21 mouse cellular contexts compared by ENCODE assay signal in the genomic region with DNA sequence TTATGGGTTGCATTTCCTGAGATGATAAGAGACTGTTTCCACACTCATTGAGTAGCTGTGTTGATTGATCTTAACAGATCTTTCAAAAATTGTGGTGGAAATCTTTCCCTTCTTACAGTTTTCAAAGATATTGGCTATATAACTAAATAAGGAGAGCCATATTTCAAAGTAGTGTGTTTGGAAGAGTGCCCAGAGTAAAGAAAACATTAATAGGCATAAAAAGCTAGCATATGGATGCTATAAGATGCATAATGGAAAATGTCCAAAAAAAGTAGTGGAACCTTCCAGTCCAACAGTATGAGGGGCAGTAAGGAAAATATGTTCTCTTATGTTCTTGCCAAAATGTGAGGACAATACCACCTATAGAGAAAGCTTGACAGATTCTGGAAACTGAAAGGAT.
DNase-seq lines count a peak whose midpoint lies in the region; ATAC-seq and TF ChIP-seq lines count a peak whose summit lies in the region.
"Had no signal": no experiment of that assay in that cellular context is flagged by ENCODE, and none has a peak within 500 bp of the region (broad histone marks: within the 10 kb centered on the region; RNA-seq: fewer than 3 reads in every experiment).

No protein-coding gene starts in this region.

- DNase-seq in embryonic facial prominence, embryonic 14.5 days (ENCODE audit: low spot score): peak; percentile 58
- no peak for DNase-seq in embryonic facial prominence, embryonic 10.5 days (ENCODE audit: low spot score)
- DNase-seq in limb, embryonic 10.5 days (ENCODE audit: low spot score): no peak
- peak; percentile 7 for DNase-seq in brain, adult 2 months (ENCODE audit: low read depth, low spot score)
- peak; percentile 74 for DNase-seq in limb, embryonic 14.5 days (ENCODE audit: low spot score)
- DNase-seq in adrenal gland, postnatal 14 days: no peak
- DNase-seq: adrenal gland, adult 8-10 months; B cell, adult 2 months; cerebellum, adult 18-20 months; cerebellum, postnatal 10 days; gastrocnemius, postnatal 10 days; heart, adult 18-20 months; heart, postnatal 10 days; heart, postnatal 4 days; kidney, adult 11 months had no signal

- H3K27ac ChIP-seq in embryonic facial prominence, embryonic 14.5 days (replicated peaks; ENCODE audit: low read depth, low read length): no peak overlapping the region
- H3K27ac ChIP-seq in embryonic facial prominence, embryonic 10.5 days (replicated peaks): no peak overlapping the region
- H3K27ac ChIP-seq in limb, embryonic 13.5 days: no peak overlapping the region
- no peak overlapping the region for H3K27ac ChIP-seq in limb, embryonic 10.5 days
- H3K27ac ChIP-seq in limb, embryonic 14.5 days (replicated peaks; ENCODE audit: low read depth, low read length): no peak overlapping the region; the same call in 1 of the 2 replicates
- H3K27ac ChIP-seq: heart, embryonic 10.5 days; hindbrain, embryonic 12.5 days had no signal

- no peaks in the 10 kb centered on the region for H3K9me3 ChIP-seq in embryonic facial prominence, embryonic 14.5 days (ENCODE audit: control insufficient read depth, low read length)
- 0 out of 2 replicates have a peak, but pooled peaks cover 6% of the 10 kb centered on the region for H3K9me3 ChIP-seq in embryonic facial prominence, embryonic 10.5 days
- no peaks in the 10 kb centered on the region for H3K9me3 ChIP-seq in limb, embryonic 13.5 days
- no peaks in the 10 kb centered on the region for H3K9me3 ChIP-seq in limb, embryonic 10.5 days (replicated peaks)
- H3K9me3 ChIP-seq in limb, embryonic 14.5 days (ENCODE audit: control insufficient read depth, low read length): no peaks in the 10 kb centered on the region
- H3K9me3 ChIP-seq: G1E; heart, embryonic 10.5 days; hindbrain, embryonic 12.5 days had no signal

- no peaks in the 10 kb centered on the region for H3K27me3 ChIP-seq in embryonic facial prominence, embryonic 14.5 days (replicated peaks; ENCODE audit: control insufficient read depth, insufficient read depth, low read length)
- H3K27me3 ChIP-seq in embryonic facial prominence, embryonic 10.5 days (replicated peaks; ENCODE audit: low read depth, poor library complexity, severe bottlenecking): no peaks in the 10 kb centered on the region
- no peaks in the 10 kb centered on the region for H3K27me3 ChIP-seq in limb, embryonic 13.5 days
- H3K27me3 ChIP-seq in limb, embryonic 10.5 days (ENCODE audit: low read depth, poor library complexity, severe bottlenecking): no peaks in the 10 kb centered on the region
- no peaks in the 10 kb centered on the region for H3K27me3 ChIP-seq in limb, embryonic 14.5 days (ENCODE audit: control insufficient read depth, insufficient read depth, low read length)
- H3K27me3 ChIP-seq: hindbrain, embryonic 12.5 days had no signal

- H3K4me3 ChIP-seq in embryonic facial prominence, embryonic 14.5 days (ENCODE audit: low read depth, low read length): no peak overlapping the region
- H3K4me3 ChIP-seq in embryonic facial prominence, embryonic 10.5 days: no peak overlapping the region
- H3K4me3 ChIP-seq in limb, embryonic 13.5 days: no peak overlapping the region
- H3K4me3 ChIP-seq in limb, embryonic 10.5 days: no peak overlapping the region
- H3K4me3 ChIP-seq in limb, embryonic 14.5 days (replicated peaks; ENCODE audit: low read length): no peak overlapping the region
- H3K4me3 ChIP-seq: heart, embryonic 10.5 days; hindbrain, embryonic 12.5 days had no signal

- no peak for ATAC-seq in embryonic facial prominence, embryonic 14.5 days (ENCODE audit: low read depth)
- peak; percentile 61; the same call in 1 of the 2 replicates for ATAC-seq in limb, embryonic 13.5 days (ENCODE audit: low FRiP score, low read depth)
- no peak for ATAC-seq in limb, embryonic 14.5 days (ENCODE audit: low FRiP score, low read depth)
- ATAC-seq: CD4-positive, CD25-positive, alpha-beta regulatory T cell, adult 4 months; hindbrain, embryonic 16.5 days had no signal

- H3K4me2 ChIP-seq in embryonic facial prominence, embryonic 14.5 days (ENCODE audit: low read depth, low read length): no peak overlapping the region
- H3K4me2 ChIP-seq in limb, embryonic 13.5 days (replicated peaks): no peak overlapping the region
- H3K4me2 ChIP-seq in limb, embryonic 14.5 days (replicated peaks; ENCODE audit: low read depth, low read length, severe bottlenecking): no peak overlapping the region
- H3K4me2 ChIP-seq: hindbrain, embryonic 12.5 days had no signal

- no peak for TF ChIP-seq POLR2A in limb, embryonic 14.5 days (IDR thresholded peaks at IDR 0.05; ENCODE audit: borderline replicate concordance, extremely low read depth, insufficient read depth, insufficient read length)

- H3K9ac ChIP-seq in embryonic facial prominence, embryonic 14.5 days (ENCODE audit: low read depth, low read length): no peak overlapping the region
- no peak overlapping the region for H3K9ac ChIP-seq in limb, embryonic 13.5 days
- H3K9ac ChIP-seq in limb, embryonic 14.5 days (ENCODE audit: low read depth, low read length, severe bottlenecking): no peak overlapping the region
- H3K9ac ChIP-seq: hindbrain, embryonic 12.5 days had no signal

- H3K4me1 ChIP-seq in embryonic facial prominence, embryonic 14.5 days (ENCODE audit: control insufficient read depth, insufficient read depth, low read length): peaks cover 4% of the 10 kb centered on the region; the same call in 1 of the 2 replicates
- no peaks in the 10 kb centered on the region for H3K4me1 ChIP-seq in embryonic facial prominence, embryonic 10.5 days
- H3K4me1 ChIP-seq in limb, embryonic 13.5 days: 0 out of 2 replicates have a peak, but pooled peaks cover 3% of the 10 kb centered on the region
- H3K4me1 ChIP-seq in limb, embryonic 10.5 days: no peaks in the 10 kb centered on the region
- no peaks in the 10 kb centered on the region for H3K4me1 ChIP-seq in limb, embryonic 14.5 days (ENCODE audit: control insufficient read depth, insufficient read depth, low read length)
- H3K4me1 ChIP-seq: heart, embryonic 10.5 days; hindbrain, embryonic 12.5 days had no signal

- no peaks in the 10 kb centered on the region for H3K36me3 ChIP-seq in embryonic facial prominence, embryonic 14.5 days (ENCODE audit: control insufficient read depth, insufficient read depth, low read length)
- no peaks in the 10 kb centered on the region for H3K36me3 ChIP-seq in embryonic facial prominence, embryonic 10.5 days (replicated peaks)
- no peaks in the 10 kb centered on the region for H3K36me3 ChIP-seq in limb, embryonic 13.5 days
- H3K36me3 ChIP-seq in limb, embryonic 10.5 days: no peaks in the 10 kb centered on the region
- no peaks in the 10 kb centered on the region for H3K36me3 ChIP-seq in limb, embryonic 14.5 days (ENCODE audit: control insufficient read depth, insufficient read depth, low read length)
- H3K36me3 ChIP-seq: G1E; heart, embryonic 10.5 days; hindbrain, embryonic 12.5 days had no signal

Comparison
In these comparisons a context has a peak if more than half of its experiments do, and no peak if none do; other contexts are left out.
1. DNase-seq: peak in embryonic facial prominence, embryonic 14.5 days (single experiment), brain, adult 2 months (single experiment) and limb, embryonic 14.5 days (single experiment); none in embryonic facial prominence, embryonic 10.5 days (single experiment), limb, embryonic 10.5 days (single experiment) and adrenal gland, postnatal 14 days (single experiment).